8 mouse cellular contexts compared by ENCODE assay signal in the genomic region with DNA sequence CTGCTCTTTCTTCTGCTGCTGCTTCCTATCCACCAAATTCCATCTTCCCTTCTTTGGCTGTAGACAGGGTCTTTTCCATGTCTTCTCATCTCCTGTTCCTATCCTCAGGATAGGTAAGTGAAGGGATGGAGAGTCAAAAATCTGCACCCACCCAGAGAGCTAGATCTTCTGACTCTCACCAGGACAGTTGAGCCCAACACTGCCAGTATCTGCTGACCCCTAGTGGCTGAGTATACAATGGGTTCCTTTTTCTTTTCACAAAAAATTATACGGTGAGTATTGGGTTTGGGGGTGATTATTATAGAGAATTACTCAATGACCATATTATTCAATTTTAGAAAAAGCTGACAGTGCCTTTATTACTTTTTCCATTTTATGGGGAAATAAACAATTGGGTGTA.
DNase-seq lines count a peak whose midpoint lies in the region; TF ChIP-seq lines count a peak whose summit lies in the region.

No protein-coding gene starts in this region.

- TF ChIP-seq CTCF in layer of hippocampus, adult 2 months (conservative IDR thresholded peaks at IDR 0.05) = peak; percentile 86

- no peak overlapping the region for H3K4me3 ChIP-seq in layer of hippocampus, adult 2 months

- peak in 1 of 2 experiments; percentile 36 for DNase-seq in layer of hippocampus, adult 2 months (ENCODE audit: low spot score in 2 of 2)
- DNase-seq in layer of hippocampus, adult 8-10 months (ENCODE audit: low spot score in 2 of 2) = no peak
- DNase-seq in Muller cell, postnatal 12 days (ENCODE audit: inconsistent ontology term) = peak; percentile 11
- DNase-seq in cerebellum, adult 9-10 months = peak; percentile 73
- peak; percentile 29 for DNase-seq in kidney, postnatal 10 days
- no peak for DNase-seq in urinary bladder, postnatal 4 days (ENCODE audit: low spot score in 2 of 2)
- DNase-seq in thymus, adult 18-20 months = no peak
- no peak for DNase-seq in lung, postnatal 10 days

- 0 out of 2 replicates have a peak overlapping the region, but pooled peaks have one; percentile 21 for H3K27ac ChIP-seq in layer of hippocampus, adult 2 months

Comparison
In these comparisons a context has a peak if more than half of its experiments do, and no peak if none do; other contexts are left out.
1. DNase-seq: peak in Muller cell, postnatal 12 days (single experiment), cerebellum, adult 9-10 months (single experiment) and kidney, postnatal 10 days (single experiment); none in layer of hippocampus, adult 8-10 months (0 of 2), urinary bladder, postnatal 4 days (0 of 2), thymus, adult 18-20 months (0 of 2) and lung, postnatal 10 days (single experiment).